Mouse (Mus musculus) small intestine, adult 2 months (tissue): ENCODE measurements at regions not wholly inside any gene's neighbourhood (a gene's known extent, or its start where the extent isn't known, plus 50 kb on each side); places are given as distances from the start of the nearest gene placed in this dataset.
"Not testable (repeated sequence)": the region's sequence is repeated elsewhere in the genome, so short reads cannot be mapped to it uniquely, and the experiment has no call there.

Source experiments
- H3K27ac ChIP-seq: fragments of 200-500 bp; 2 replicates; pipeline ENCODE4 v1.5.1; 2012; ENCODE audit warnings: low read depth, low read length, control low read depth, inconsistent platforms; ENCODE audit not compliant: insufficient read depth
- H3K27me3 ChIP-seq: fragments of 200-500 bp; 2 replicates; pipeline ENCODE4 v1.6.1; 2012; ENCODE audit warnings: mild to moderate bottlenecking, moderate library complexity, low read length, inconsistent platforms; ENCODE audit not compliant: control insufficient read depth, insufficient read depth
- H3K36me3 ChIP-seq: fragments of 200-500 bp; 2 replicates; pipeline ENCODE4 v1.6.1; 2012; ENCODE audit warnings: mild to moderate bottlenecking, low read length, control low read depth, inconsistent platforms; ENCODE audit not compliant: control insufficient read depth, insufficient read depth
- H3K4me1 ChIP-seq: fragments of 200-500 bp; 2 replicates; pipeline ENCODE4 v1.6.1; 2012; ENCODE audit warnings: low read length, inconsistent platforms, mixed read lengths; ENCODE audit not compliant: control insufficient read depth, insufficient read depth, insufficient read length
- H3K4me3 ChIP-seq: fragments of 200-500 bp; 2 replicates; pipeline ENCODE4 v1.5.1; 2012; ENCODE audit warnings: low read depth, mild to moderate bottlenecking, control low read depth, inconsistent platforms, low read length, moderate library complexity
- CTCF ChIP-seq: fragments of 200-500 bp; IDR thresholded peaks from 2 replicates; pipeline ENCODE4 v1.5.1; 2012; ENCODE audit warnings: low read depth, mild to moderate bottlenecking, control low read depth, inconsistent platforms, low read length, moderate library complexity, mixed read lengths; ENCODE audit not compliant: insufficient replicate concordance, insufficient read length; ENCODE audit errors: extremely low read depth
- POLR2A ChIP-seq: fragments of 200-500 bp; IDR thresholded peaks from 2 replicates; pipeline ENCODE4 v1.6.1; 2012; ENCODE audit warnings: low read depth, mild to moderate bottlenecking, control low read depth, inconsistent platforms, low read length, moderate library complexity
- WGBS: fragments of 180-500 bp; shearing (Covaris S2); methylation state at CpG from one replicate; pipeline ENCODE4 v1.1.7; 2018; 5-methylcytosine and 5-hydroxymethylcytosine counted together

GRCm38 (mm10) chr12:29439343-29440019 lies 88.7 kb upstream of the Myt1l start:
- TF ChIP-seq POLR2A (no peak), CTCF (no peak)
- no peak overlapping the region for H3K27ac ChIP-seq
- no peaks in the 10 kb centered on the region for H3K27me3 ChIP-seq
- no peaks in the 10 kb centered on the region for H3K36me3 ChIP-seq
- H3K4me3 ChIP-seq = no peak overlapping the region
- H3K4me1 ChIP-seq = no peaks in the 10 kb centered on the region
- 77% methylated on average over 11 of the region's 11 CpGs for WGBS

- WGBS = 28% methylated on average over 3 of the region's 3 CpGs
- not testable (repeated sequence) for H3K27ac ChIP-seq, H3K4me3 ChIP-seq, H3K4me1 ChIP-seq, H3K36me3 ChIP-seq, H3K27me3 ChIP-seq
Observed at GRCm38 (mm10) chr12:29465201-29465600, 63.0 kb upstream of the Myt1l start.
